Mouse (Mus musculus) kidney, adult 2 months (tissue): Measurements from ENCODE around the gene 1700029J07Rik. TPM values are rescaled to one million over a fixed set of nuclear protein-coding genes. Genes with fewer than 3 reads are reported as not detected.

ENCODE experiments used
- DNase-seq: peaks from one replicate; pipeline ENCODE4 v3.0.0; 2021
- H3K27ac ChIP-seq: fragments of 200-500 bp; 2 replicates; pipeline ENCODE4 v1.5.1; 2012; ENCODE audit warnings: low read depth, low read length, control low read depth, inconsistent platforms; ENCODE audit not compliant: insufficient read depth
- H3K27me3 ChIP-seq: fragments of 200-500 bp; replicated peaks from 2 replicates; pipeline ENCODE4 v1.6.1; 2012; ENCODE audit warnings: mild to moderate bottlenecking, moderate library complexity, low read length, inconsistent platforms; ENCODE audit not compliant: control insufficient read depth, insufficient read depth
- H3K36me3 ChIP-seq: fragments of 200-500 bp; 2 replicates; pipeline ENCODE4 v1.6.1; 2012; ENCODE audit warnings: mild to moderate bottlenecking, moderate library complexity, low read length, inconsistent platforms; ENCODE audit not compliant: control insufficient read depth, insufficient read depth
- H3K4me1 ChIP-seq: fragments of 200-500 bp; 2 replicates; pipeline ENCODE4 v1.6.1; 2011; ENCODE audit warnings: low read length; ENCODE audit not compliant: control insufficient read depth, insufficient read depth
- H3K4me3 ChIP-seq: fragments of 200-500 bp; 2 replicates; pipeline ENCODE4 v1.5.1; 2011; ENCODE audit warnings: mild to moderate bottlenecking, low read depth, low read length, control low read depth; ENCODE audit not compliant: insufficient read depth
- CTCF ChIP-seq: fragments of 200-500 bp; conservative IDR thresholded peaks from 2 replicates; pipeline ENCODE4 v1.5.1; 2011; ENCODE audit warnings: low read depth, mild to moderate bottlenecking, control low read depth, low read length, moderate library complexity, mixed read lengths; ENCODE audit not compliant: insufficient read depth, insufficient read length
- POLR2A ChIP-seq: fragments of 200-500 bp; IDR thresholded peaks from one replicate; pipeline ENCODE4 v1.6.1; 2011; ENCODE audit warnings: low read depth, low read length, control low read depth
- WGBS: fragments of 180-500 bp; shearing (Covaris S2); methylation state at CpG from one replicate; pipeline ENCODE4 v1.1.7; 2018; 5-methylcytosine and 5-hydroxymethylcytosine counted together
- polyA plus RNA-seq: library from polyadenylated mRNA; depleted of rRNA; stranded (reverse); fragments of >200 nt; gene quantifications from 2 replicates; pipeline ENCODE4 v1.2.3, GENCODE M21; 2012; rRNA removed

Gene 1700029J07Rik
- polyA plus RNA-seq, 1 experiment: 1.2 TPM

- no peak for DNase-seq
- H3K36me3 ChIP-seq: no peaks in the 10 kb centered on the region
Measured at GRCm38 (mm10) chr8:45917040-45917679, 57.9 kb downstream of the 1700029J07Rik start.

GRCm38 (mm10) chr8:45916496-45916895 lies 58.6 kb downstream of the 1700029J07Rik start:
- Histone ChIP-seq H3K27me3 (no peaks in the 10 kb centered on the region), H3K4me1 (no peaks in the 10 kb centered on the region), H3K36me3 (no peaks in the 10 kb centered on the region), H3K27ac (no peak overlapping the region), H3K4me3 (no peak overlapping the region)
- no peak for DNase-seq
- TF ChIP-seq CTCF: no peak
- no peak for TF ChIP-seq POLR2A
- 73% methylated on average over 3 of the region's 3 CpGs for WGBS

More at GRCm38 (mm10) chr8:45917040-45917679, 57.9 kb downstream of the 1700029J07Rik start:
- Histone ChIP-seq H3K4me1 (no peaks in the 10 kb centered on the region), H3K27me3 (no peaks in the 10 kb centered on the region), H3K27ac (no peak overlapping the region), H3K4me3 (no peak overlapping the region)
- WGBS: 34% methylated on average over 20 of the region's 20 CpGs
- no peak for TF ChIP-seq POLR2A
- no peak for TF ChIP-seq CTCF

GRCm38 (mm10) chr8:45913707-45914106 lies 61.3 kb downstream of the 1700029J07Rik start:
- no peaks in the 10 kb centered on the region for H3K36me3 ChIP-seq
- H3K27ac ChIP-seq: no peak overlapping the region
- no peaks in the 10 kb centered on the region; the same call in 1 of the 2 replicates for H3K4me1 ChIP-seq
- DNase-seq: no peak
- TF ChIP-seq CTCF: no peak
- no peak for TF ChIP-seq POLR2A
- H3K27me3 ChIP-seq: no peaks in the 10 kb centered on the region
- no peak overlapping the region for H3K4me3 ChIP-seq
- 37% methylated on average over 11 of the region's 11 CpGs for WGBS

- DNase-seq: no peak
- Histone ChIP-seq H3K36me3 (no peaks in the 10 kb centered on the region), H3K27me3 (no peaks in the 10 kb centered on the region), H3K27ac (no peak overlapping the region), H3K4me3 (no peak overlapping the region), H3K4me1 (no peaks in the 10 kb centered on the region; the same call in 1 of the 2 replicates)
- 91% methylated on average over 4 of the region's 4 CpGs for WGBS
- TF ChIP-seq CTCF (no peak), POLR2A (no peak)
Measured at GRCm38 (mm10) chr8:45906251-45906619, 68.8 kb downstream of the 1700029J07Rik start.

- Histone ChIP-seq H3K4me1 (no peaks in the 10 kb centered on the region; the same call in 1 of the 2 replicates), H3K27ac (no peak overlapping the region), H3K36me3 (no peaks in the 10 kb centered on the region), H3K27me3 (no peaks in the 10 kb centered on the region), H3K4me3 (no peak overlapping the region)
- TF ChIP-seq CTCF (no peak), POLR2A (no peak)
- no peak for DNase-seq
- 81% methylated on average over 7 of the region's 7 CpGs for WGBS
Measured at GRCm38 (mm10) chr8:45905591-45906250, 69.3 kb downstream of the 1700029J07Rik start.

- TF ChIP-seq CTCF (no peak), POLR2A (no peak)
- WGBS: 26% methylated on average over 3 of the region's 3 CpGs
- no peak for DNase-seq
- no peaks in the 10 kb centered on the region for H3K36me3 ChIP-seq
- no peak overlapping the region for H3K4me3 ChIP-seq
- no peaks in the 10 kb centered on the region for H3K4me1 ChIP-seq
- H3K27me3 ChIP-seq: no peaks in the 10 kb centered on the region
- no peak overlapping the region for H3K27ac ChIP-seq
Measured at GRCm38 (mm10) chr8:45903659-45904058, 71.4 kb downstream of the 1700029J07Rik start.

Other genes starting within 250 kb of the 1700029J07Rik start
- 5.7 and 10.5 TPM in 2 replicates for gene Pdlim3, start 89.8 kb downstream of the 1700029J07Rik start, polyA plus RNA-seq
- not detected in 2 replicates for gene Ccdc110, start 40.6 kb downstream of the 1700029J07Rik start, polyA plus RNA-seq
- 22.9 and 29.2 TPM in 2 replicates for gene Ufsp2, start 276 bp upstream of the 1700029J07Rik start, polyA plus RNA-seq
- 0.17 and 0.18 TPM in 2 replicates for gene Lrp2bp, start 24.1 kb upstream of the 1700029J07Rik start, polyA plus RNA-seq
- 1.5 and 1.8 TPM in 2 replicates for gene Ankrd37, start 30.5 kb upstream of the 1700029J07Rik start, polyA plus RNA-seq
- 6.2 and 7.4 TPM in 2 replicates for gene Cfap97, start 176.5 kb upstream of the 1700029J07Rik start, polyA plus RNA-seq
- gene Snx25, start 176.9 kb upstream of the 1700029J07Rik start, polyA plus RNA-seq: 8.6 and 9.8 TPM in 2 replicates
- gene Slc25a4, start 236.0 kb upstream of the 1700029J07Rik start, polyA plus RNA-seq: 502 TPM in 2 replicates